Mouse (Mus musculus): ENCODE measurements around the gene Ntrk2. TPM values are rescaled to one million over a fixed set of nuclear protein-coding genes. Genes with fewer than 3 reads are reported as not detected.
"Not testable (repeated sequence)": the region's sequence is repeated elsewhere in the genome, so short reads cannot be mapped to it uniquely, and the experiment has no call there.

Gene Ntrk2
- polyA plus RNA-seq, 1 experiment from 2014 or later = 58.3 TPM

DNA sequence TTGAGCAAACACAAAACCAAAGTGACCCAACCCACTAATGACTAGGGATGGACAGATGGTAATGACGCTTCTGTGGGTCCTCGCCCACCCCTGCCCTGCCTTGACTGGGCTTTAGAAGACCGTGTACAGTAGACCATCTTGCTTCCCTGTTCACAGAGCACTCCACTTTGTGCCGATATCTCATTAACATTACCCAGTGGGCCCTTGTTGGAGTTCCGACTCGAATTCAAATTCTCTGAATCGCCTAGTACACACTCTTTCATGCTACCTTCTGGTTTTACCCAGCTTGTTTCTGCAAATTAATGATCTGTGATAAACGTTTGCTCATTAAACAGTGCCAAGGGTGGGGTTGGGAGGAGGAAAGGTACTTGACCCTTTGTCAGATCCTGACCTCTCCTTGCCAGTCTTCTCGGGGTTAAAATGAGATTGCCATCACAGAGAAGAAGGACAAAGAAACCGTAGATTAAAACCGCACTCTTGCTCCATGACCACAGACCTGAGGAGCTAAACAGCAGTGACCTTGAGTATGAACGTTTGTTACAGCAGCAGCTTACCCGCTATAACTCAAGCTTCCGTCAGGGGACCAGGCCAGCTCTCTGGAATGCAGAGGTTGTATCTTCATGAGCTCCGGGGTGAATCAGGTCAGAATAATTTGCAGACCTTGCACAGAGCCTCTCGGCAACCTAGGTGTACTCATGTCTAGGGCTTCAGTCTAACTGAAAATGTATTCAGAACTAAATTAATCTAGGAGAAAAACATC is 234.0 kb downstream of the Ntrk2 start:
- no peak overlapping the region for H3K4me3 ChIP-seq (ENCODE audit: low read depth, low read length)
- H3K27ac ChIP-seq (ENCODE audit: low read depth, low read length) = peak overlapping the region; percentile 82
- no peak overlapping the region for H3K4me2 ChIP-seq (ENCODE audit: low read depth)
- 46% methylated on average over 16 of the region's 16 CpGs for WGBS
- peaks cover 6% of the 10 kb centered on the region for H3K4me1 ChIP-seq (ENCODE audit: control insufficient read depth, insufficient read depth, low read length)
- H3K27me3 ChIP-seq (ENCODE audit: control insufficient read depth, insufficient read depth, low read length) = no peaks in the 10 kb centered on the region
- H3K9me3 ChIP-seq (ENCODE audit: control insufficient read depth, low read length) = no peaks in the 10 kb centered on the region
- no peak overlapping the region for H3K9ac ChIP-seq (ENCODE audit: low read length)
- ATAC-seq (ENCODE audit: insufficient read depth, low FRiP score, low TSS enrichment) (peak; percentile 79), DNase-seq (ENCODE audit: low spot score) (peak; percentile 41)
- no peaks in the 10 kb centered on the region for H3K36me3 ChIP-seq (ENCODE audit: control insufficient read depth, insufficient read depth, low read length)

DNA sequence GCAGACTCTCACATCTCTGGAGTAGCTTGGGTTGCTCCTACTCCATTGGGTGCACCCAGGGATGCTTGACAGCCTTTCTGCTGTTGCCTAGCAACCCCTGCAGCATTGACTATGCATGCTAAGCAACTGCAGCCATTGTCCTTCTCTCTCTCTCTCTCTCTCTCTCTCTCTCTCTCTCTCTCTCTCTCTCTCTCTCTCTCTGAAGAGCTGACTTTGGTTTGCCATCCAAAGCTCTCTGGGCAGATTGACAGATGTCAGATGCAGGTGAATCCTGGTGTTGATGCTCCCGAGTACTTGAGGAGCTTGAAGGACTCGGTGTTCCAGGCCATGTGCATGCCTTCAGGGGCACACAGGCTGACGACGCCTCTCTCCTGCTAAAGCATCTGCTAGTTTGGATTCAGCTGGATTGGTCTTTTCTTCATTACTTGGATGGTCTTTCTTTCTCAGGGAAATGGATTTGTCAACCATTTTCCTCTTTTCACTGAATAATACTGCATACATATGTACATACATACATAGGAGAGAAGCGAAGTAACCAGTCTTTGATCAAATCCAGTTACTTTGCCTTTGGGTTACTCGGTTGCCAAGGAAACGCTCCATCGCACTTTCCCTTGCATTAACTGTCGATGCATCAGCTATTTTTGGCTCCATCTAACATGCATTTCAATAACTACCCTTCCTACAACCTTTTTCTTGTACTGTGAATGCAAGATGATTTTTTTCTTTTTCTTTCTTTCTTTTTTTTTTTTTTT is 234.8 kb downstream of the Ntrk2 start:
- peak; percentile 85 for DNase-seq (ENCODE audit: low spot score)
- 51% methylated on average over 9 of the region's 9 CpGs for WGBS
- Histone ChIP-seq H3K36me3 (ENCODE audit: control insufficient read depth, insufficient read depth, low read length) (no peaks in the 10 kb centered on the region), H3K27me3 (ENCODE audit: control insufficient read depth, insufficient read depth, low read length) (no peaks in the 10 kb centered on the region), H3K27ac (ENCODE audit: low read depth, low read length) (peak overlapping the region; percentile 82), H3K4me1 (ENCODE audit: control insufficient read depth, insufficient read depth, low read length) (peaks cover 6% of the 10 kb centered on the region), H3K4me2 (ENCODE audit: low read depth) (peak overlapping the region; percentile 12; the same call in 1 of the 2 replicates), H3K4me3 (ENCODE audit: low read depth, low read length) (no peak overlapping the region), H3K9ac (ENCODE audit: low read length) (peak overlapping the region; percentile 48; the same call in 1 of the 2 replicates), H3K9me3 (ENCODE audit: control insufficient read depth, low read length) (no peaks in the 10 kb centered on the region)
- peak; percentile 98 for ATAC-seq (ENCODE audit: insufficient read depth, low FRiP score, low TSS enrichment)

DNA sequence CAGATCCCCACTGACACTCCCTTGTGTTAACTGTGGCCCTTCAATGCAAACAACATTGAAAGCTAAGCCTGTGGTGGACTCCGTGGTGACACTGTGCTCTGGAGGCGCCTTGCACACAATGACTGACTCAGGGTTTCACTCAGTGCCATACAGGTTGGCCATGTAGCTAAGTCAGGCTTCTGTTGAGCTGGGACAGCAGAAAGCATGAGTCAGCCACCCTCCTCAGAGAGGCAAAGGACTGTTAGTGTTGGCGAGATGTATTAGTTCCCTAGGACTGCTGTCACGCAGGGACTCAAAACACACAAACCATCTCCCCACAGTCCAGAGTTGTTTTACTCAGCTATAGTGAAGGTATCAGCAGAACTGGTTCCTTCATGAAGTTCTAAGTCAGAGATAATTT is 245.8 kb downstream of the Ntrk2 start:
- DNase-seq (ENCODE audit: low spot score) (no peak), ATAC-seq (ENCODE audit: insufficient read depth, low FRiP score, low TSS enrichment) (no peak)
- Histone ChIP-seq H3K9ac (ENCODE audit: low read length) (no peak overlapping the region), H3K36me3 (ENCODE audit: control insufficient read depth, insufficient read depth, low read length) (no peaks in the 10 kb centered on the region), H3K4me3 (ENCODE audit: low read depth, low read length) (no peak overlapping the region), H3K27ac (ENCODE audit: low read depth, low read length) (no peak overlapping the region), H3K4me2 (ENCODE audit: low read depth) (no peak overlapping the region), H3K9me3 (ENCODE audit: control insufficient read depth, low read length) (no peaks in the 10 kb centered on the region), H3K4me1 (ENCODE audit: control insufficient read depth, insufficient read depth, low read length) (no peaks in the 10 kb centered on the region), H3K27me3 (ENCODE audit: control insufficient read depth, insufficient read depth, low read length) (no peaks in the 10 kb centered on the region)
- WGBS = 88% methylated on average over 4 of the region's 4 CpGs

DNA sequence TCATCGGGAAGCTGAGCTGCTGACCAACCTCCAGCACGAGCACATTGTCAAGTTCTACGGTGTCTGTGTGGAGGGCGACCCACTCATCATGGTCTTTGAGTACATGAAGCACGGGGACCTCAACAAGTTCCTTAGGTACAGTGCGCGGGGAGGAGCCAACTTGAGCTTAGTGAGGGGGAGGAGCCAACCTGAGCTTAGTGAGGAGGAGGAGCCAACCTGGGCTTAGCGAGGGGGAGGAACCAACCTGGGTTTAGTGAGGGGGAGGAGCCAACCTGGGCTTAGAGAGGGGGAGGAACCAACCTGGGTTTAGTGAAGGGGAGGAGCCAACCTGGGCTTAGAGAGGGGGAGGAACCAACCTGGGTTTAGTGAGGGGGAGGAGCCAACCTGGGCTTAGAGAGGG is 248.0 kb downstream of the Ntrk2 start:
- not testable (repeated sequence) for ATAC-seq (ENCODE audit: insufficient read depth, low FRiP score, low TSS enrichment); DNase-seq (ENCODE audit: low spot score); H3K4me2 ChIP-seq (ENCODE audit: low read depth); H3K27me3 ChIP-seq (ENCODE audit: control insufficient read depth, insufficient read depth, low read length); H3K9me3 ChIP-seq (ENCODE audit: control insufficient read depth, low read length); H3K36me3 ChIP-seq (ENCODE audit: control insufficient read depth, insufficient read depth, low read length); H3K9ac ChIP-seq (ENCODE audit: low read length); H3K4me3 ChIP-seq (ENCODE audit: low read depth, low read length); H3K4me1 ChIP-seq (ENCODE audit: control insufficient read depth, insufficient read depth, low read length); H3K27ac ChIP-seq (ENCODE audit: low read depth, low read length)
- WGBS = 86% methylated on average over 8 of the region's 8 CpGs

DNA sequence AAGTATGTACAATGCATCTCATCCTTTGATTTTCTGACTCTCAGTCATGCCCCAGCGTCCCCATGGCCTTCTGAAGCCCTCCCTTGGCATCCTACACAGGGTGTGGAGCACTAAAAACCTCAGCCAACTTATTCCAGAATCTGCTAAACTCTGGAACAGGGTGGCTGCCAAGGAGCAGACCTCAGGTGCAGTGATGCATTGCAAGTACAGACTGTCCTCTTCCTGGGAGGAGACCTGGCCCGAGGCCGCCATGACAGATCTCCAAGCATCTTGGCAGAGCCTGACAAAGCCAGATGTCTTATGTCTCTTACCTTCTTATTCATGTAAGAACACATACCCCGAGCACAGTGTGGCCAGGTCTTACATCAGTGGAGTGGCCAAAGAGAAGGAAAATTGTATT is 250.5 kb downstream of the Ntrk2 start:
- WGBS = 89% methylated on average over 4 of the region's 4 CpGs
- no peak for ATAC-seq (ENCODE audit: insufficient read depth, low FRiP score, low TSS enrichment)
- Histone ChIP-seq H3K9me3 (ENCODE audit: control insufficient read depth, low read length) (no peaks in the 10 kb centered on the region), H3K9ac (ENCODE audit: low read length) (no peak overlapping the region), H3K4me3 (ENCODE audit: low read depth, low read length) (no peak overlapping the region), H3K4me1 (ENCODE audit: control insufficient read depth, insufficient read depth, low read length) (no peaks in the 10 kb centered on the region), H3K36me3 (ENCODE audit: control insufficient read depth, insufficient read depth, low read length) (no peaks in the 10 kb centered on the region), H3K27ac (ENCODE audit: low read depth, low read length) (no peak overlapping the region), H3K27me3 (ENCODE audit: control insufficient read depth, insufficient read depth, low read length) (no peaks in the 10 kb centered on the region), H3K4me2 (ENCODE audit: low read depth) (no peak overlapping the region)
- DNase-seq (ENCODE audit: low spot score) = no peak

DNA sequence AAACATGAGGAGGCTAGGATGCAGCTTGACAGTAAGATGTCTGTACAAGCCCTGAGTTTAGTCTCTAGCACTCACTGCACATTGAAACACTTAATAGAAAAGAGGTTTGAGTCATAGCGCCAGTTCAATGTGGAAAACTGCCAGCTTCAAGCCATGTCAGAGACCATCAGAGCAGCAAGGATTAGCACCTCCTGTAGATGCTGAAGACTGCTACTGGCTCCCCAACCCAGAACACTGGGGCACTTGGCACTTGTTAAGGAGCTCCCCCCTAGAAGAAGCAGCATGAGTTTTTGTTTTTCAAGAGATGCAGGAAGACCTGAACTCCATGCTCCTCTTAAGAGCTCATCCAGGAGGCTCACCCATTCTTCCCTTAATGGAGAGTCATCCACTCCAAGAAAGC is 251.5 kb downstream of the Ntrk2 start:
- H3K4me3 ChIP-seq (ENCODE audit: low read depth, low read length) = no peak overlapping the region
- no peak overlapping the region for H3K27ac ChIP-seq (ENCODE audit: low read depth, low read length)
- no peaks in the 10 kb centered on the region for H3K36me3 ChIP-seq (ENCODE audit: control insufficient read depth, insufficient read depth, low read length)
- no peak overlapping the region for H3K4me2 ChIP-seq (ENCODE audit: low read depth)
- DNase-seq (ENCODE audit: low spot score) (no peak), ATAC-seq (ENCODE audit: insufficient read depth, low FRiP score, low TSS enrichment) (no peak)
- no peaks in the 10 kb centered on the region for H3K27me3 ChIP-seq (ENCODE audit: control insufficient read depth, insufficient read depth, low read length)
- no peaks in the 10 kb centered on the region for H3K9me3 ChIP-seq (ENCODE audit: control insufficient read depth, low read length)
- H3K4me1 ChIP-seq (ENCODE audit: control insufficient read depth, insufficient read depth, low read length) = no peaks in the 10 kb centered on the region
- no peak overlapping the region for H3K9ac ChIP-seq (ENCODE audit: low read length)
- 75% methylated on average over 1 of the region's 1 CpGs for WGBS

DNA sequence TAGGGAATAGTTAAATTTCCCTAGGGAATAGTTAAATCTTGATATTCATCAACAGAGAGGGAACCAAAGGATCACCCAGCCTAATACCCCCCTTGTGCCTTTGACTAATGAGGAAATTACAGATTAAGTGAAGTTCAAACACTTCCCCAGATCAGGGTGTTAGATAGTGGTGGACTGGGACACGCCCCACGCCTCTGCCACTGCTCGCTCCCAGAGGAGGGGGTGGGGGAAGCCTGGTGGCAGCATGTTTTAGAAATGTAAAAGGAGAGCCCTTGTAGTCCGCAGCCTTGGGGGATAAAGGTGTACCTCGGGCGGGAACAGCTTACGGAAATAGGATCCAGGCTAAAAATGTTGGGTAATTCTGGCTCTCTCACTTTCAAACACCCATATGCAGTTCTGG is 252.7 kb downstream of the Ntrk2 start:
- Histone ChIP-seq H3K9ac (ENCODE audit: low read length) (no peak overlapping the region), H3K27ac (ENCODE audit: low read depth, low read length) (no peak overlapping the region), H3K4me2 (ENCODE audit: low read depth) (no peak overlapping the region), H3K4me3 (ENCODE audit: low read depth, low read length) (no peak overlapping the region), H3K9me3 (ENCODE audit: control insufficient read depth, low read length) (no peaks in the 10 kb centered on the region), H3K36me3 (ENCODE audit: control insufficient read depth, insufficient read depth, low read length) (no peaks in the 10 kb centered on the region), H3K4me1 (ENCODE audit: control insufficient read depth, insufficient read depth, low read length) (no peaks in the 10 kb centered on the region), H3K27me3 (ENCODE audit: control insufficient read depth, insufficient read depth, low read length) (no peaks in the 10 kb centered on the region)
- ATAC-seq (ENCODE audit: insufficient read depth, low FRiP score, low TSS enrichment) (no peak), DNase-seq (ENCODE audit: low spot score) (no peak)
- 33% methylated on average over 7 of the region's 7 CpGs for WGBS

DNA sequence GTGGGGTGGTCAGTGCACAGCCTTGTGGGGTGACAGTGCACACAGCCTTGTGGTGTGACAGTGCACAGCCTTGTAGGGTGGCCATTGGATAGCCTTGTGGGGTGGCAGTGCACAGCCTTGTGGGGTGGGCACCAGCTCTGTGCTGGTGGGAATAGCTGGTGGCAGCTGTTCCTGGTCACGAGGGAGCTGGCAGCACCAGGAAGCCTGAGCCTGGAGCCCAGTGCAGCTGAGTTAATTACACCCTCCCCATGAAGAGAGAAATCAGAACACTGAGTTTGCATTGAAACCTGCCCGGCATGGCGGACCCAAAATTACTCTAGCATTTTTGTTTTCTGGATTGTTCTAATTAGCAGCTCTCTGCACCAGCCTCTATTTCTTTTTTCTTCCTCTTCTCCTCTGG is 259.3 kb downstream of the Ntrk2 start:
- Histone ChIP-seq H3K4me2 (ENCODE audit: low read depth) (no peak overlapping the region), H3K36me3 (ENCODE audit: control insufficient read depth, insufficient read depth, low read length) (no peaks in the 10 kb centered on the region), H3K27ac (ENCODE audit: low read depth, low read length) (no peak overlapping the region), H3K4me3 (ENCODE audit: low read depth, low read length) (no peak overlapping the region), H3K9ac (ENCODE audit: low read length) (no peak overlapping the region), H3K4me1 (ENCODE audit: control insufficient read depth, insufficient read depth, low read length) (no peaks in the 10 kb centered on the region), H3K27me3 (ENCODE audit: control insufficient read depth, insufficient read depth, low read length) (no peaks in the 10 kb centered on the region), H3K9me3 (ENCODE audit: control insufficient read depth, low read length) (no peaks in the 10 kb centered on the region)
- DNase-seq (ENCODE audit: low spot score) = no peak
- WGBS = 83% methylated on average over 3 of the region's 3 CpGs
- no peak for ATAC-seq (ENCODE audit: insufficient read depth, low FRiP score, low TSS enrichment)
